ENCODE assay signal across 11 mouse cellular contexts in the genomic region with DNA sequence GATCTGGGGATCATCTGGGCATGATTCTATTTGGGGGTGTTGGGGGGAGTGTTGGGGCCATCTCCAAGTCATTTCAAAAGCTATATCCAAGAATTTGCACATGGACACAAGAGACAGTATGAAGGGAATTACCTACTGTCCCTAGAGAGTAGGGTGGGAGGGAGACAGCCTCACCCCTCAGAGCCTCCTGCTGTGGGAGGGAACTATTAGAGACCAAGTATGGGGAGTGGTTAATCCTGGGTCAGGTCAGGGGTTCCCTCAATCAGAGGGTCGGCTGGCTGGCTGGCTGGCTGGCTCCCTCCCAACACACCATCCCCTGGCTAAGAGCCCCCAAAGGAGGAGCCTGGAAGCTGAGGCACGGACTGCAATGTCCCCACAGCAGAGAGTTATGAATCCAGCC. TPM values are rescaled to one million over a fixed set of nuclear protein-coding genes. Genes with fewer than 3 reads are reported as not detected.
DNase-seq lines count a peak whose midpoint lies in the region; ATAC-seq lines count a peak whose summit lies in the region.
"Had no signal": no experiment of that assay in that cellular context is flagged by ENCODE, and none has a peak within 500 bp of the region (broad histone marks: within the 10 kb centered on the region; RNA-seq: fewer than 3 reads in every experiment).

No protein-coding gene starts in this region.

- no peak for DNase-seq in heart, postnatal 10 days
- no peak for DNase-seq in lung, adult 18-20 months
- DNase-seq in embryonic facial prominence, embryonic 10.5 days (ENCODE audit: low spot score), result no peak

- H3K27ac ChIP-seq in heart, embryonic 13.5 days (replicated peaks), result no peak overlapping the region
- peak overlapping the region; percentile 1 for H3K27ac ChIP-seq in lung, embryonic 15.5 days
- peak overlapping the region; percentile 97 for H3K27ac ChIP-seq in macrophage
- H3K27ac ChIP-seq in embryonic facial prominence, embryonic 10.5 days (replicated peaks), result no peak overlapping the region
- H3K27ac ChIP-seq: forebrain, embryonic 12.5 days; hindbrain, embryonic 10.5 days; midbrain, embryonic 15.5 days had no signal

- peaks cover 63% of the 10 kb centered on the region for H3K79me2 ChIP-seq in macrophage (ENCODE audit: inconsistent target)

- H3K4me2 ChIP-seq in heart, embryonic 13.5 days, result peak overlapping the region; percentile 57
- H3K4me2 ChIP-seq in lung, embryonic 15.5 days, result no peak overlapping the region
- H3K4me2 ChIP-seq: forebrain, embryonic 12.5 days; midbrain, embryonic 15.5 days had no signal

- H3K36me3 ChIP-seq in heart, embryonic 13.5 days, result no peaks in the 10 kb centered on the region
- H3K36me3 ChIP-seq in lung, embryonic 15.5 days, result no peaks in the 10 kb centered on the region
- no peaks in the 10 kb centered on the region; the same call in 1 of the 2 replicates for H3K36me3 ChIP-seq in erythroblast, embryonic 14.5 days (ENCODE audit: control insufficient read depth)
- H3K36me3 ChIP-seq in macrophage (ENCODE audit: inconsistent target), result peaks cover 11% of the 10 kb centered on the region; the same call in 1 of the 2 replicates
- no peaks in the 10 kb centered on the region for H3K36me3 ChIP-seq in embryonic facial prominence, embryonic 10.5 days (replicated peaks)
- H3K36me3 ChIP-seq: midbrain, embryonic 15.5 days had no signal

- no peak overlapping the region for H3K9ac ChIP-seq in heart, embryonic 13.5 days
- no peak overlapping the region for H3K9ac ChIP-seq in lung, embryonic 15.5 days
- H3K9ac ChIP-seq: forebrain, embryonic 12.5 days; midbrain, embryonic 15.5 days had no signal

- 50% methylated on average over 2 of the region's 2 CpGs for WGBS in heart, embryonic 13.5 days
- WGBS in lung, embryonic 15.5 days, result 36% methylated on average over 2 of the region's 2 CpGs
- 58% methylated on average over 2 of the region's 2 CpGs for WGBS in macrophage (ENCODE audit: missing documents)
- 79% methylated on average over 2 of the region's 2 CpGs for WGBS in embryonic facial prominence, embryonic 10.5 days

- peaks cover 26% of the 10 kb centered on the region for H3K4me1 ChIP-seq in heart, embryonic 13.5 days
- H3K4me1 ChIP-seq in lung, embryonic 15.5 days, result peaks cover 19% of the 10 kb centered on the region
- peaks cover 92% of the 10 kb centered on the region for H3K4me1 ChIP-seq in erythroblast, embryonic 14.5 days (ENCODE audit: control insufficient read depth)
- peaks cover 36% of the 10 kb centered on the region for H3K4me1 ChIP-seq in embryonic facial prominence, embryonic 10.5 days

- H3K4me3 ChIP-seq in heart, embryonic 13.5 days, result no peak overlapping the region; the same call in 1 of the 2 replicates
- H3K4me3 ChIP-seq in lung, embryonic 15.5 days, result no peak overlapping the region
- H3K4me3 ChIP-seq in erythroblast, embryonic 14.5 days (replicated peaks), result peak overlapping the region; percentile 69
- peak overlapping the region; percentile 9; the same call in 1 of the 2 replicates for H3K4me3 ChIP-seq in macrophage (ENCODE audit: inconsistent target)
- H3K4me3 ChIP-seq in embryonic facial prominence, embryonic 10.5 days, result no peak overlapping the region
- H3K4me3 ChIP-seq: forebrain, embryonic 12.5 days; hindbrain, embryonic 10.5 days; midbrain, embryonic 15.5 days had no signal

- intact Hi-C loops in heart, postnatal 10 days (cut with DNase I), result no loop called here

- H3K27me3 ChIP-seq in heart, embryonic 13.5 days (replicated peaks), result no peaks in the 10 kb centered on the region
- no peaks in the 10 kb centered on the region for H3K27me3 ChIP-seq in lung, embryonic 15.5 days
- H3K27me3 ChIP-seq in erythroblast, embryonic 14.5 days (ENCODE audit: control insufficient read depth), result no peaks in the 10 kb centered on the region
- H3K27me3 ChIP-seq in embryonic facial prominence, embryonic 10.5 days (replicated peaks; ENCODE audit: low read depth, poor library complexity, severe bottlenecking), result no peaks in the 10 kb centered on the region
- H3K27me3 ChIP-seq: forebrain, embryonic 12.5 days; midbrain, embryonic 15.5 days had no signal

- no peak for ATAC-seq in heart, embryonic 13.5 days (ENCODE audit: extremely low read depth, insufficient number of reproducible peaks, low FRiP score, low TSS enrichment)
- peak; percentile 27; the same call in 1 of the 2 replicates for ATAC-seq in lung, embryonic 15.5 days (ENCODE audit: borderline replicate concordance, extremely low read depth, low FRiP score, low TSS enrichment)
- ATAC-seq: intestine, postnatal 0 days; midbrain, embryonic 15.5 days had no signal

- H3K9me3 ChIP-seq in heart, embryonic 13.5 days, result no peaks in the 10 kb centered on the region
- H3K9me3 ChIP-seq in lung, embryonic 15.5 days, result no peaks in the 10 kb centered on the region
- H3K9me3 ChIP-seq in erythroblast, embryonic 14.5 days (ENCODE audit: control insufficient read depth, low read length), result no peaks in the 10 kb centered on the region
- no peaks in the 10 kb centered on the region for H3K9me3 ChIP-seq in embryonic facial prominence, embryonic 10.5 days
- H3K9me3 ChIP-seq: forebrain, embryonic 12.5 days; hindbrain, embryonic 10.5 days; midbrain, embryonic 15.5 days had no signal

RNA-seq across cellular contexts. Expression of gene Plxnc1, which starts 24.7 kb away (rescaled TPM):
- polyA plus RNA-seq in heart, embryonic 13.5 days (2015; fragmentation: Nextera tagmentation; extraction: Ambion mirVana), result 3.1 and 3.3 TPM in 2 replicates
- 1 to 10 TPM; 5.2 to 5.6 TPM for total RNA-seq in heart, postnatal 10 days (2021)
- 7.1 and 8.0 TPM in 2 replicates for polyA plus RNA-seq in lung, embryonic 15.5 days (2015; fragmentation: Nextera tagmentation; extraction: Ambion mirVana)
- 0.05 and 0.08 TPM in 2 replicates for polyA plus RNA-seq in erythroblast, embryonic 14.5 days (2012)
- 100 to 1,000 TPM in 19 of 26 experiments, 10 to 100 TPM in 7; 52.3 to 498 (median 189) TPM for total RNA-seq in macrophage (2018; cell fraction: chromatin; rRNA removed)
- 100 to 1,000 TPM in 13 of 26 experiments, 10 to 100 TPM in 13; 46.6 to 206 (median 101) TPM for total RNA-seq in macrophage (2018; cell fraction: cytosol; rRNA removed)
- 100 to 1,000 TPM in 22 of 26 experiments, 10 to 100 TPM in 4; 64.0 to 351 (median 144) TPM for total RNA-seq in macrophage (2018; cell fraction: nucleus; rRNA removed)
- polyA plus RNA-seq in macrophage (2018), result 55.1 to 117 TPM (median 105 TPM) in 3 replicates
- 1.1 and 1.3 TPM in 2 replicates for polyA plus RNA-seq in embryonic facial prominence, embryonic 10.5 days (2016; fragmentation: Nextera tagmentation; extraction: Ambion mirVana)

Comparison
In these comparisons a context has a peak if more than half of its experiments do, and no peak if none do; other contexts are left out.
1. H3K27ac ChIP-seq: peak in lung, embryonic 15.5 days (single experiment) and macrophage (single experiment); none in heart, embryonic 13.5 days (single experiment) and embryonic facial prominence, embryonic 10.5 days (single experiment).
2. H3K4me3 ChIP-seq: peak in erythroblast, embryonic 14.5 days (single experiment) and macrophage (single experiment); none in heart, embryonic 13.5 days (single experiment), lung, embryonic 15.5 days (single experiment) and embryonic facial prominence, embryonic 10.5 days (single experiment).